Mouse (Mus musculus): ENCODE measurements around the gene Ctla4.

DNA sequence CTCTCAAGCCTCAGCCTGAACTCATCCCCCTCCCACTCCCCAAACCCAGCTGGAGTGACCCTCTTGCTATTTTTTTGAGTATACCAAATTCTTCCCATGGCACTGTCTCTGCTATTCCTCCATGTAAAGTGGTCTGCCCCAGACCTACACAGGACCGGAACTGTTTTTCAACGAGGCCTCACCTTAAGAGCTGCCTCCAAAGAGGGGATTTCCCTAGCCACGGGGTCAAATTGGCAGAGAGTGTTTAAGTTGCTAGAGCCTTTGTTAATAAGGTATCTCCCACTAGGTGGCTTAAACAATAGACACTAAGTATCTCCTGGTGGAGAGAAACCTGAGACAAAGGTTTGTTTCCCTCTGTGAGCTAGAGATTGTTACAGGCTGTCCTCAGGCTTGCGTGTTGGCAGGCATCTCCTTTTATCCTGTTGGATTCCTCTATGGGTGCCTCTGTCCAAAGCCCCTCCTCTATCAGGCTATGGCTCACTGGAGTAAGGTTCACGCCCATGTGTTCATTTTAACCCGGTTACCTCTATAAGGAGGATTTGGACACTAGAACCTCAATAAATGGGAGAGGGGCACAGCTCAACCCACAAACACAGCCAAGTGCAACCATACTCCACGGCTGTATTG is 33.4 kb upstream of the Ctla4 start:
- TF ChIP-seq POLR2A (IDR thresholded peaks at IDR 0.05; ENCODE audit: borderline replicate concordance, insufficient read depth, low read length) (no peak), CTCF (IDR thresholded peaks at IDR 0.05; ENCODE audit: borderline replicate concordance, insufficient read depth, low read depth, low read length) (no peak)

Data from cerebellum, adult 2 months (tissue).